Mouse (Mus musculus) CD4-positive, CD25-positive, alpha-beta regulatory T cell, adult 4 months (primary cell): ENCODE data around the gene Anks3. TPM values are rescaled to one million over a fixed set of nuclear protein-coding genes. Genes with fewer than 3 reads are reported as not detected.

Experiments
- ATAC-seq: one replicate; pipeline ENCODE4 v1.8.0; 2017
- polyA plus RNA-seq, 2 experiments: library from polyadenylated mRNA; unstranded; fragments of 100-300 nt; shearing (Covaris generic); gene quantifications; one replicate each; pipeline ENCODE4 v1.2.1; 2017

Anks3 gene
- polyA plus RNA-seq = 10 to 100 TPM; 41.4 to 64.3 TPM

DNA sequence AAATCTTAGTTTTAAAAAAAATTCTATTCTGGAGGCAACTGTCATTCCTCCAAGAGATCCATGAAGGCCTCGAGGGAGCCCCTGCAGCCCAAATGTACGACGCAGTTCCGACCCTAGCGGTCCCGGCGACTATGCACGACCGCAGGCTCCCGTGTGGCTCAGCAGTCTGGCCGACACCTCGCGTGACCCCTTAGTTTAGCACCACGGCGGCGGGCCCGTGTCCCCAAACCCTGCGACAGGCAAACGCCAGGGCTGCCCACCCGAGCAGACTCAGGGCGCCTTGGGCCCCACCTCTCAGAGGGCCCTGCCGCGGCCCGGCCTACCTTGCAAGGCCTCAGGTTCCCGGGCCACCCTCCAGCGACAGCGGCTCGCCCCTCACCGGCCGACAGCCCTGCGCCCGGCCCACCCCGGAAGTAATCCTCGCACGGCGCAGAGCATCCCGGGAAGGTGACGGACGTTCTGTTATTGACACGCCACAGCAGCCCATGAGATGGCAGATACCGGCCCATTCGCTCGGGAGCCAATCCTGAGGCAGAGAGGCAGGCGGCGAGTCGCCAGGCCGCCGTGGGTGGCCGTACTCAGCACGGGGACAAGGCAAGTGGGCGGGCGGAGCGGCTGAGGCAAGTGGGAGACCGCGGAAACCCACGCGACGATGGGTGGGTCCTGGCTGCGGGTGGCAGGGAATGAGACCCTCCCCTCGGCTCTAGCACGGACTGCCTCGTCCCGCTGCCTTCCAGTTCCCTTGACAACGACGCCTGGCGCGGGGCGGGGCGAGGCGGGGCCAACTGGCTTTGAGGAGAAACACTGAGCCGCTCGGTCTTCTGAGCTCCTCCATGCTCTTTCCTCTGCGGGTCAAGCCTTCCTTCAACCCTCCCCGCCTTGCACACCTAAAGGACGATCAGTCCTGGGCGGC is at the start of gene Anks3:
Anks3 (minus strand) TSS at position 409 of the 913 bp plus-strand sequence.
- ATAC-seq = peak; percentile 94

DNA sequence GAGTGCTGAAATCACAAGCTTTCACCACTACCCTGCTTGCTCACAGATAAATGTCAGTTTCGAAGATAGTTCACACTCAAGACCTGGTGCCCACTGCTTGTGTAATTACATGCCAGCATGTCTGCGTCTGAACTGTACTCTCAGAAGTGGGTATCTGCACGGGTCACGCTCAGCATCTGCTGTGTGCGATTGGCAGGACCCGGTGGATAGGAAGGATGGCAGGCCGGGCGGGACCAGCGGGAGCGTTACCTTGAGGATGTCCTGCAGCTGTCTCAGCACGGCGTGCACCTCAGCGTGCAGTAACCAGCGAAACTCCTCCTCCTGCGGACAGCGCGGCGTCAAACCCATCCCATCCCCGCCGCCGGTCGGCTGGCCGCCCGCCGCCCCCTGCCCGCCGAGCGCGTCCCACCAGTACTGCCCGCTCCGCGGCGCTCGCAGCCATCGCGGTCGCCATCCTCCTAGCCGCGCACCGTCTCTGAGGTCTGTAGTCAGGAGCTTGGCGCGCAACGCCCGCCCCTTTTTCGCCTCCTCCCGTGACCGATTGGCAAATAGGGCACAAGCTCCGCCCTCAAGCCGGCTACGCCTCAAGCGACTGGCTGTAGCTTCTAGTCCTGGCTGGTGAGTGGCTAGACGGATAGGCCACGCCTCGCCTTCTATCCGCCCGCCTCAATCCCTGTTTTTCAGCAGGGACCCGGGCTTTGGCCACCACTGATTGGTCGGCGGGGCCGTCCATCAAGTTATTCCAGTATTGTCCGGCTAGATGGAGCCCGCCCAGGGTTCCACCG is 49.2 kb upstream of the Anks3 start, which contains the start of gene Rogdi:
Rogdi (minus strand) TSS at position 500 of the 785 bp plus-strand sequence.
- ATAC-seq = peak; percentile 99

DNA sequence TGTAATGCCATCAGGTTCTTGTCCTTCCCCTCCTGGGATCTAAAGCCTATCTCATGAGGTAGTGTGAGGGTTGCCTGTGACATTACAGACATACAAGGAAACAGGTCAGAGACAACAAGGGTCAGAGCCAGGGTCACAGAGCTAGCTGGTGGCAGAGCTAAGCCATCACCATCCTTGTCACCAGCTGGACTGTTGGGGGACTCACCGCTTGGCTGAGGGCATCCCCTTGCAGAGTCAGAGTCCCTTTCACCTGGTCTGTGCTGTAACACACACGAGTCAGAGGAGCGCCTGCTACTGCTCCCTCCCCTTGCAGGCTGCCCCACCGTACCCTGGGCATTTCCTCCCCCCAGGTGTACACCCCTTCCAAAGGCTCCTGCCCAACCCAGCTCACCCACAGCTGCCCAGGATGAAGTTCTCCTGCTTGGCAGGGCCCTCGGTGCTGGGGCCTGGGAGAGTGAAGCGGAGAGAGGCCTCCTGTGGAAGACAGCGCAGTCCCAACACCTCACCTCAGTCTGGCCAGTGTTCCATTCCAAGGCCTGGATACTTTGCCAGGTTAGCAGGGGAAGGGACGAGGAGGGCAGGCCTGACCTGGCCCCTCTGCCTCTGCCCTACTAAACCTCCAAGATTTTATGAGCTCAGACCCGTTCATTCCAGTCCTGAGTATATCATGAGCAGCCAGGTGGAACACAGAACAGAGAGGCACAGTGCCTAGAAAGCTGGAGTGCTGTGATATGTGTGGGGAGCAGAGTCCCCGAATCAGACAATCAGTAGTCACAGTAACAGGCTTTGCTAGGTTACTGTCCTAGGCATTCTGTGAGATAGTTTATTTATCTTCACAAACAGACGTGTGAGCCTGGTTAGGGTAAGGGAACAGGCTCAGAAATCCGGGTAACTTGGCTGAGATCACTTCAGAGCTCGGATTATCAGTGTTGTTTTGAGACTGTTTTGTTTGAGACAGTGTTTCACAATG is 48.3 kb upstream of the Anks3 start:
- no peak for ATAC-seq

DNA sequence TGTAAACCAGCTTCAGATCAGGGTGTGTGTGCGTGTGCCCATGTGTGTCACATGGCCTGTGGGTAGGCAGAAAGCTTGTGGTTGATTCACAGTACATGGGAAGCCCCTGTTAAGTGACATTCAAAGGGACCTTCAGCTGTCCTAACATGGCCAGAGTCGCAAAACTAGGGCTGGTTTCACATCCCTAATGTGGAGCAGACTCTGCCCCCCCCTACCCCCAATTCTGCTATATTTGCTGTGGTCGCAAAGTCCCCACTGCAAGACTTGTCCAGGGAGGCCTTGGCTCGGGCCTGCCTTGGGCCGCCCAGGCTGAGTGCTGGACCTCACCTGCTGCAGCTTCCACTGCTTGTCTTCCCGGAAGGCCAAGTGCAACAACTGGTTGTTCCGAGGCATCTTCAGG is 47.3 kb upstream of the Anks3 start:
- no peak for ATAC-seq

DNA sequence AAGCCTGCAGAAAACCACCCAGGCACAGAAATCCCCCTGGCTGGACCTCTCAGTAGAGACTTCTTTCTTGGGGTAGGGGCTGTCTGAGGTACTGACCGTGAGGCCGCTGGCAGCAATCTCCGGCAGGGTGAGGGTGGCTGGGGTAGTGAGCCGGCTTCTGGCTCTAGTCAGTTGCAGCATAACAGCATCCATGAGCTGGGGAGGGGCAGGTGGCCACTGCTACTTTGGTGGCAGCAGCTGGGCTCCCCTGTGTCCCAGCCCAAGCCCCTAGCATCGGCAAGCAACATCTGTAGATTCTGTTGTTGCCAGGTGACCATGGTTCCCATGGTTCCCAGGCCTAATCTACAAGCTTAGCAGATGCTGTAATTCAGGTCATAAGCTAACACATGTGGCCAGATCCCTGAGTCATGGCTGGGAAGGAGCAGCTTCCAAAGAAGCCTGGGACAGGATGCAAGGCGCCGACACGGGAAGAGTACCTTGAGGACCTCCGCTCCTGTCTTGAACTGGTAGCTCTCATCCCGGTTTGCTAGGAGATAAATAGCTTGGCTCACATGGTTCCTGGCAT is 46.4 kb upstream of the Anks3 start:
- ATAC-seq = no peak

DNA sequence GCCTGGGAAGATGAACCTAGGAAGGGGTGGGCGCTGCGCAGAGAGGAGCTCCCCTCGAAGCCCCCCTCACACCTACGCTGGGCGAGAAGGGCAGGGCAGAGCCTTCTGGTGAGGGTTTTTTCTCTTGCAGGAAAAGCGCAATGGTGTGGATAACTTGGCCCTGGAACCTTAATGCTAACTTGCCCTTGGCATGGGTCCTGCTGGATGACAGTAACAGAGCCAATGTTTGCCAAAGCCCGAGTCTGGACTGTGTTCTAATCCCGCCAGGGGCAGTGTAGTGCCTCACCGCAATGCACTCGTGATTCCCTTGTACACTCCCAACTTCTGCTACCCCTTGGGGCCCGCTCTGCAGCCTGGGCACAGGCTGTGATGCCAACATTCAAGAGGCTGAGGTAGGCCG is 44.1 kb upstream of the Anks3 start:
- no peak for ATAC-seq

DNA sequence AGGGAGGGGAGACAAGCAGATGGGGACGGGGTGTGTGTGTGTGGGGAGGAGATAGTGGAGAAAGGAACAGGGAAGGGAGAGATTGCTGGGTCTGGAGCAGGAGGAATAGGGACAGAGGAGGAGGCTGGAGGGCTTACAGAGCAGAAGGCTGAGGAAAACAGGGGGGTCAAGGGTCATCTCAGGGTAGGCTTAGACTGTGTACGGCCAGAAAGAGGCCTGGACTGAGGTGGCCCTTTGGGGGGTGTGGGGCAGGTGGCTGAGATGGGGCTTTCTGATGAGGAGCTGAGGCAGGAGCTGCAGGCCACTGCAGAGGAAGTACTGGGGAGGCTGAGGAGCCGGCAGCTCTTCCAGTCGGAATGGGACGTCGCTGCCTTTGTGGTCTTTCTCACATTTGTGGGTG is 43.5 kb upstream of the Anks3 start:
- ATAC-seq = no peak

DNA sequence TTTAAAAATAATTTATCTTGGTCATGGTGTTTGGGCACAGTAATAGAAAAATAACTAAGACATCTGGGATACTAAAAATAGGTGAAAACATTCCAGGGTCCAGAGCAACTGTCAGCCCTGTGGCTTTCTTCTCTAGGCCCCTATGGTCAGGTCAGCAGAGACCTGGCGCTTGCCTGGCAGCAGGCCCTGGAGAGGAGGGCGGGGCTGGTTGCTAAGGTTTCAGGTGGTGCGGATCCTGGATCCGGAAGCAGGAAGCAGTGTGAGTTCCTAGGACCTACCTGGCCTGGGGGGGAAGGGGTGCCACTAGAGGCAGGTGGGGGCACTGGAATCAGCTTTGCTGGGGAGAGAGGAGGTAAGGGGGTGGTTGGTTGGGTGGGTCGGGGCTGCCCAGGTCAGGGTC is 43.1 kb upstream of the Anks3 start, which contains the start of gene Smim22:
Smim22 (plus strand) TSS at position 222 of the 400 bp plus-strand sequence.
- ATAC-seq = no peak

DNA sequence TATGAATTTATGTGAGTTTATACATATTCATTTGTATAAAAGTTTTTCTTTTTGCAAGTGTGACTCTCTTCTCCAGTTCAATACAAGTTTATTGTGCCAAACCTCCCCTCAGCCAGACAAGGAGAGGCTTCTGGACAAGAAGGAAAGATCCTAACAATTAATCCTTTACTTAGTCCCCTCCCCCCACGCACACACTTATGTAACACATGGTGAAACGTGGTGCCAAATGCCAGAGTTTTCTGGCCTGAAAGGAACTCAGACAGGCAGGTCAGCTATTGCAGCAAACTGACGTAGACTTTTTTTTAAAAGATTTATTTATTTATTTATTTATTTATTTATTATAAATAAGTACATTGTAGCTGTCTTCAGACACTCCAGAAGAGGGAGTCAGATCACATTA is 36.6 kb upstream of the Anks3 start:
- ATAC-seq = no peak

DNA sequence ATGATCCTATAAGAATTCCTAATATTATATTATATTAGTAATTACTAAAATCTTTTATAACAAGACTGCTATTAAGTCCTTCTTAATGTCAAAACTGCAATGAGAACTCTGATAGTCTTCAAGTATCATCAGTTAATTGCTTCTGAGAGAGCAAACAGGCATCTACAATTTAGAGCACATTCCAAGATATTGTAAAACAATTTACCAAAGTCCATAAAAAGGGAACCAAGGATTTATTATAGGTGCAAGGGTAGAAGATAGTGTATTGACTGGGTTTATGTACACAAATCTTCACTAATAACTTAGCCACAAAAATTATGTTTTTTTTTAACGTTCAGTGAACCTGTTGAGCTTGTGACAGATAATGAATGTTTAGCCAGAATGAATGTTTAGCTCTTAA is 35.0 kb upstream of the Anks3 start:
- ATAC-seq = no peak

DNA sequence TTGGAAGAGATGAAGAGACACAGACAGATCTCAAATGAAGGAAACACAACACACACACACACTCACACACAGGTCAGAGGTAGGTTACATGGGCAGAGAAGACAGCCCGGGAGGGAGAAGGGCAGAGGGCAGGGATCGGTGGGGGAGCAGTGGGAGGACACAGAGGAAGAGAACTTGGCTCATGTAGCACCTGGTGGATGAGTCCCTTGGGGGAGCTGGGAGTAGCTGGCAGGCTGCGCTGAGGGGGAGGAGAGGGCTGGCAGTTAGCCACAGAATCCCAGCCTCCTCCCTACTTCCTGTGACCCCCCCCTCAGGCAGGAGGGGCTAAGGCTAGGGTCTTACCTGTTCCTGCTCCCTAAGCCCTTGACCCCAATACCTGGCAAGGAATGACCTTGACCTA is 33.5 kb upstream of the Anks3 start, which contains the start of gene Sept12:
Sept12 (minus strand) TSS at position 300 of the 400 bp plus-strand sequence.
- ATAC-seq = no peak

DNA sequence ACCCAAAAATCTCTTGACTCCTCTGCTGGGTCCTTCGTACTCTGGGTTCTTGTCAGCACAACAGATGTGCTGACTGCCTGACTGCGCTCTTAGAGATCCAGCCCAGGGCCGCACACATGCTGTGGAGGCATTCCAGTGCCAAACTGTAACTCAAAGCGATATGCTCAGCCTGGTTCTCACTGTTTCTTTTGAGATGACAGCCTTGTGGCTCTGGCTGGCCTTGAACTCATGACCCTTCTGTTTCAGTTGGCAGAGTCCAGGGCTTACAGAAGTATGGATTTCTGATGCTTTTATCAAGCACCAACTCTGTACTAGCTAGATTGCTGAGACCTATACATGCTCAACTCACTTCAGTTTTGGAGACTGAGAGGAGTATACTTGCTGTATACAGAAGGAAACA is 29.3 kb upstream of the Anks3 start:
- no peak for ATAC-seq

DNA sequence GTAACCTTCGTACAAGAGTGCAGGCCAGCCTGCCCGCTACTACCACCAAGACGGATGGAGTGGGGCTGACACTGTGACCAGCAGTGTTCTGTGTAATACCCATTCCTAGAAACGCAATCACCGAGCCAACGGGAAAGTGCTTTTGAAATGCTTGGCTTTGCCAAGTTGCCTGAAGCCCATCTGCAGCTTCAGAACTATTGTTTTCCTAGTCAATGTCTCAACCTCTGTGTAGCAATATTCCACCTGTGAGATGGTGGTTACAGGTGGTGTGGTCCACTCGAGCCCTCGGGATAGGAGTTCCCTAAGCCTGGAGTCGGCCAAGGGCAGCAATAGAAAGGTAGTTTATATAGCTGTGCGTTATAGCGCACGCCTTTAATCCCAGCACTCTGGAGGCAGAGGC is 20.7 kb upstream of the Anks3 start:
- no peak for ATAC-seq

DNA sequence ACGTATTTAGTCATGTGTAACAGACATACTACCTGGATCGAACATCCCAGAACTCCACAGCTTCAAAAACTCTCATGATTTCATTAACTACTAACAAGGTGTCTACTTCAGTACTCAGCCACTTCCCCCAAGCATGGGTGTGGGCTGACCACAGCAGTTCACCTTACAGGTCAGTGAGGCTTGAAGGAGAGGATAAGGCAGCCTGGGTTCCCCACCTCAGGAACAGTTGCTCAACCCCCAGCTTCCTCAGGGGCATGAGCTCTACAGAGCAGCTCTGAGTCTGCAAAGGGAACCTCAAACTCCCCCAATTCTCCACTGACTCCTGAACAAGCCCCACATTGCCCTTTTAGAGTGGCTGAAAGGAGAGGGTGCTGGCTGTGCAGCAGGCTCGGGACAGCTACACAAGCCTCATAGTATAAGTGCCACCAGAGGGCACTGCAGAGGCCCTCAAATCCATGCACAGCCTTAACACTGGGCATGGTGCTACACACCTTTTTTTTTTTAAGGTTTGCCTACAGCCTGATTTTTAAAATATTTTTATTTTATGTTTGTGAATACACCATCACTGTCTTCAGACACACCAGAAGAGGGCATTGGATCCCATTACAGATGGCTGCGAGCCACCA is 15.9 kb upstream of the Anks3 start:
- ATAC-seq = peak; percentile 58

DNA sequence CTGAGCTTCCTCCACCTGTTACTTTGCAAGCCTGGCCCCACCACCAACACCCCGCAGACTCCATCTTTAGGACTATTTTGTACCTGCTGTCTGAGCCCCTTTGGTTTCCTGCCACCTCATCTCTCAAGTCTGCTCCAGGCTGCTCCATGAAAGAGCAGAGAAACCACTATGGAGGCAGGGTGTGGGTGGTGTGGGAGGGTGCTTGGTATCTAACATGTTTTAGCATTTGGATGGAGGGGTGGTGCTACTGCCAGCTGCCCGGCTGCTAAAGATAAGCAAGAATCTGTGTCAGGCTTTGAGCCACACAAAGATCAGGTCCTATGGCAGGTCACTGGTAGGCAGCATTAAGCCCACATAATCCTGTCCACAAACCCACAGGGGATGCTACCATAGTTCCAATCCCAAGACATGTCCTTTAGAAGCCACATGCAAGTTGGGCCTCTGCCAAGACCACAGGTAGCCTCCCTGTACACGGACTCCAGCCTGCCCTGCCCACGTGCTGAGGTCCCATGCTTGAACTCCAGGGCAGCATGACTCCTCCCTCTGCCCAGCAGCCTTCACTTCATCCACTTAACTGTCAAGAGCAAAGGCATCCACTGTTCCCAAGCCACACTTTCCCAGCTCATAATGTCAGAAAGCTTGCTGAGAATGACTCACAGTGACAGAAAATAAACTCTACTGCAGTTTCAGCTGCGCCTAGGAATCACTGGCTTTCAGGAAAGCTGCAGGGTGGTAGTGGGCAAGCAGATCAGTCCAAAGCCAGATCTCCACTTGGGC is 14.5 kb upstream of the Anks3 start:
- ATAC-seq = no peak

DNA sequence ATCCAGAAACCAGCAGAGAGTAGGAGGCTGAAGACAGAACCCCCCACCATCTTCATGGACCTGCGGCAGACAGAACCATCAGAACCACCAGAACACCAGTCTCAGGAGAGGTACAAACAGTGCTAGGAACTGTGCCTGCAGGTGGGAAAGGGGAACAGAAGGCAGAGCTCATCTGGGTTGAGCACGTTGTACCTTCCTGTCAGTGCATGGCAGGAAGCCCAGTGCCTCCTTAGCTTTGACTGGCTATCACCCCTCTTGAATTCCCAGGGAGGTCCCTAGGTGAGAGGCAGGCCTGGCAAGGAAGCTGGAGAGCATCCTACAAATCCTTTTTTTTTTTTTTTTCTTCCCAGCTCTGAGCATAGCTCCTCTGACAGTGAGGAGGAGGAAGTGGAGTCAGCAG is 12.2 kb upstream of the Anks3 start:
- ATAC-seq = no peak

DNA sequence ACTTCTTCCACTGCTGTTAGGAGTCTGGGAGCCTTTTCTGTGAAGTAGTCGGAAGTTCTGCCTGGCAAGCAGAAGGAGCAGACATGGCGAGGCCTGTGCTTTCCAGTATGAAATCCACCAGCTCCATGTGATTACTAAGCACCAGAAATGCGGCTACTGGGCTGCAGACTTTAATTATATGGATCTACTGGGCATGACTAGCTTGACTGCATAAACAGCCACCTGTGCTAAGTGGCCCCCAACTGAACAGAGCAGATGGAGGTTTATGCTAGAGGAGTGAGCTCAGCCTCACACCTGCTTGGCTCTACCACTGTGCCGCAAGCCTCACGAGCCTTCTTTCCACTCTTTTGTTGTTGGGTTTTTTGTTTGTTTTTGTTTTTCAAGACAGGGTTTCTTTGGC is 10.5 kb upstream of the Anks3 start:
- ATAC-seq = no peak

DNA sequence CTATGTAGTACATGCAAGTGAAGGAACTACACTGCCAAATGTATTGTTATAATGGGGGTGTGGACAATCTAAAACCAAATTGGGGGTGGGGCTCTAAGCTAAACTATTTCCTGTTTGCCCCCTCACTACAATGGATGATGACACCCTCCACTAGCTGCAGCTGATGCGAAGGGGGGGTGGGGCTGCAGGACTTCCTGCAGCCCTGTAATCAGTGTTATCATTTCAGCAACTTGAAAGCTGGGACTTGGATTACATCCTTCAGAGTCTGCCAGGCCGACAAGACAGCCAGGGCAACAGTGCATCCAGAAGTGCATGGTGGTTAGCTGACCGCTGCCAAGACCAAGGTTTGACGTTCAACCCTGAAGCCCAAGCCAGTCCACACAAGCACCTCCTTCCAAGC is 7.6 kb upstream of the Anks3 start:
- ATAC-seq = peak; percentile 32

DNA sequence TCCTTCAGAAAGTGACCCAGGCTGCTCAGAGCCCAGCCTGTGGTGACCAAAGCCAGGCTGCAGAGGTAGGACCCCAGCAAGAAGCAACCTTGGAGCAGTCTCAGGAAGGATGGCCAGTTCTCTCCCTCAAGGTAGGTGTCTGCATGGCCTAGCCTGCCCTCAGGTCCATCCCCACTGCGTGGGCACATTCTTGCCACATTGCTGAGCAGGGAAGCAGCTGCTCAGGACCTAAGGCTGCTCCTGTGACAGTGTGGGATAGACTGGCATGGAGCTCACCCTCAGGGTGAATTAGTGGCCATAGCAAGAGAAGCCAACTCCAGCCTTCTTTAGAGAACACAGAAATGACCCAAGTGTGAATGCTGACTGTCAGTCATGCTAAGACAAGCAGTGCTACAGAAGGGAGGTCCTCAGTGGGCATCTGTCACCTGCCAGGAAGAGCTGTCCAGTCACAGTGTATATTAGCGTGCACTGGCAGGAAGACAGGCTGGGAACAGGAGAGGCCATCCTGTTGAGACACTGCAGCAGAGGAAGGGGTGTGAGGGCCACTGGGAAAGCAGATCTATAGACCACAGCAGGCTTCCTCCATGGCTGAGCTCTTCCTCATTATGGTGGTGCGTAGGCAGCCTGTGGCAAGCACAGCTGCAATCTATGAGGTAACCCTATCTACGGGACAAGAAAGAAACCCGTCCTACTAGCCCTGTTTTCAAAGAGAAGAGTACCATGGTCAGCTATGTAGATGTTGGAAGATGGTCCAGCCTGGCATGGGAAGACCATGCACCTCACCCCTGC is 5.2 kb upstream of the Anks3 start:
- no peak for ATAC-seq

DNA sequence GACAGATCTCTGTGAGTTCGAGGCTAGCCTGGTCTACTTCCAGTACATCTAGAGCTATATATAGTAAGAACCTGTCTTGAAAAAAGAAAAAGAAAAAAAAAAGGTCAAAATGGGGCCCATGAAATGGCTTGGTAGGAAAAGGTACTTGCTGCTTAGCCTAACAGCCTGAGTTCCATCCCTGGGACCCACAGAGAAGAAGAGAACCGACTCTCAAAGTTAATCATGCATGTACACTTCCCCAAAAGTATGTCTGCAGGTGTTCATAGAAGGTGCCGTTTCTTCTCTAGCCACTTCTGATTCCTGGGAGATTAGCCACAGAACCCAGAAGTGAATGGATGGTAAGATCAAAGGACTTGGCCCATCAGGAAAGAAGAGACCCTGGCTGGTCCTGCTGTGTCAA is 4.4 kb upstream of the Anks3 start:
- ATAC-seq = no peak
